Mouse (Mus musculus) lung, postnatal 0 days (tissue): Measurements from ENCODE around the gene Tnni1.

Source experiments
- CTCF ChIP-seq: IDR thresholded peaks from 2 replicates; pipeline ENCODE4 v1.5.1; 2016; ENCODE audit warnings: antibody characterized with exemption, mild to moderate bottlenecking
- EP300 ChIP-seq: IDR thresholded peaks from 2 replicates; pipeline ENCODE4 v1.6.1; 2016; ENCODE audit warnings: antibody characterized with exemption, mild to moderate bottlenecking, control low read depth

DNA sequence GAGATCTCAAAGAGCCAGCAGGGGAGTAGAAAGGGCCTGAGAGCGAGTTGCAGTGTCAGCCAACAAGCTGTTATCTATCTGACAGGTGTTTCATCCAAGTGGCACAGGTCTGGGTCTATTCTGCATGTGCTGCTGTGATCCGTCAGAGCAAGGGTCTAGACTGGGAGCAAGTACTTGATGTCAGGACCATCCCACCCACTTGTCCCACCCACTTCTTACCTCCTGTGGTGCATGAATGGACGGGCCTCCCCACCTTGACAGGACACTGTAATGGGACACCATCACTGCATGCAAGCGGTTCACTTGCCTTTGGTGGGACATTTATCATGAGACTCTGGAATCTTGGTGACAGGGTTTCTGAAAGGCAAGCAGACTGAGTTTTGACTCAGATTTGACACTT, 49.4 kb upstream of the Tnni1 start:
- TF ChIP-seq CTCF (no peak), EP300 (no peak)
